Mouse (Mus musculus) ovary, adult 2 months (tissue): ENCODE measurements around the gene Gm4969. TPM values are rescaled to one million over a fixed set of nuclear protein-coding genes. Genes with fewer than 3 reads are reported as not detected.

ENCODE experiments used
- polyA plus RNA-seq: library from polyadenylated mRNA; depleted of rRNA; stranded (reverse); fragments of >200 nt; gene quantifications from 2 replicates; pipeline ENCODE4 v1.2.3, GENCODE M21; 2012; rRNA removed

The Gm4969 gene
- 0.26 and 0.76 TPM in 2 replicates for polyA plus RNA-seq

GRCm38 (mm10) chr7:19118028-19118771, at the start of gene Gm4969:
Gm4969 (minus strand) TSS chr7:19118368.

GRCm38 (mm10) chr7:19165656-19166423, 47.7 kb upstream of the Gm4969 start, which contains the start of gene Gipr:
Gipr (minus strand) TSS chr7:19166127.

DNA sequence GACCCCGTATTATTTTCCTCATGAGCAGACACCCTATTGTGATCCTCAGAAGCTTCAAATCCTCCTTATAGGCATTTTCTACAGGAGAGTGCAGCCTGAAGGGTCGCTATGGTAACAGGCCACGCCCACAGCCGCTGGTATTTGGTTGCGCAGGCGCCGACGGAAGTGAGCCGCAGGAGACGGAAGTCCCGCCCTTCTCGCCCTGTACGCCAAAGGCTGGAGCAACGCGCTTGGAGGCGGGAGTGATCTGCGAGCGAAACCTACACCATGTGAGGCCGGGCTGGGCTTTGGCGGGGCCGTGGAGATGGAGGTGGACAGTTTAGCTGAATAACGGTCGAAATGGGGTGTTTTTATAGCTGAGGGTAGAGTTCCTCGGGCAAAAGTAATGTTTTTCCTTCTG, 31.5 kb upstream of the Gm4969 start, which contains the start of gene Snrpd2:
TSS of gene Snrpd2 (plus strand) at position 97 of the 400 bp plus-strand sequence.

DNA sequence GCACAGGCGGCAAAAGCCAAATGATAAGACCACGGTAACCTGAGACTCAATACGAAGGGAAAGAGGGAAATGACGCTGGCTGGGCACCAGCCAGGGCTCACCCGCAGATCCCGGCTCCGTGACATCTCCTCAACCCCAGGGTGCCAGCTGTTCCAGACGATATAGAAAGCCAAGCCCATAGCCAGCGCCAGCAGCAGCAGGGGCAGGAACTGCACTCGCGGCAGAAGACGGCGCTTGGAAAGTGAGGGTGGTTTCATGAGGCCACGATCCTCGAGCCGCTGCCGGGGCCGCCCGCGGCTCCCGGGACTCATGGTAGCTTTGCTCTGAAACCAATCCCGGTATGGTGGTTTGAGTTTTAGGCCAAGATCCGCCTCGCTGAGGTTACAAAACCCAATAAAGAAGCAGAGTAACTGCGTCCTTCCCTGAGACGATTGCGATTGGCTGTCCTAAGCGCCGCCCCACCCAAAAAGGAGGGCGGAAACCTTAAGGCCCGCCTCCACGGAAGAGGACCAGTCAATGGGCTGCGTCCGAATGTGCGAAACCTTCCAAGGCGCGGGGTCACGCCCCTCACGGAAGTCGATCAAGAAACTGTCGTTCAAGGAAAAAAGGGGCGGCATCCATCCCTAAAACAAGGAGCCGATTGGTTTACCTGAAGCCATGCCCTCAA, 30.8 kb upstream of the Gm4969 start, which contains the start of gene Qpctl:
TSS of gene Qpctl (minus strand) at position 417 of the 667 bp plus-strand sequence.

GRCm38 (mm10) chr7:19119631-19120429, 1.7 kb upstream of the Gm4969 start, which contains the start of gene Fbxo46:
Fbxo46 (plus strand) TSS chr7:19119859.

GRCm38 (mm10) chr7:19094471-19094825, 23.7 kb downstream of the Gm4969 start, which contains the start of gene Six5:
Six5 (plus strand) TSS chr7:19094594.

DNA sequence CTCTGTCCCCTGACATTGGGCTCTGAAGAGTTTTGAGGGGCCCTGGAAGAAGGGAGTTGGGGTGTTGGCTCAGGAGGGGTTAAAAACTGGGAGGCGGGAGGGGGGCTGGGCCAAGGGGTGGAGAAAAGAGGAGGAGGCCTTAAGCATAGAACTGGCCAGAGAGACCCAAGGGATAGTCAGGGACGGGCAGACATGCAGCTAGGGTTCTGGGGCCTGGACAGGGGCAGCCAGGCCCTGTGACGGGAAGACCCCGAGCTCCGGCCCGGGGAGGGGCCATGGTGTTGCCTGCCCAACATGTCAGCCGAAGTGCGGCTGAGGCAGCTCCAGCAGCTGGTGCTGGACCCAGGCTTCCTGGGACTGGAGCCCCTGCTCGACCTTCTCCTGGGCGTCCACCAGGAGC, 34.5 kb downstream of the Gm4969 start, which contains the start of gene Dmpk:
TSS of gene Dmpk (plus strand) at position 149 of the 400 bp plus-strand sequence.

GRCm38 (mm10) chr7:19075723-19076585, 42.2 kb downstream of the Gm4969 start, which contains the start of gene Dmwd:
Dmwd (plus strand) TSS chr7:19076227.

DNA sequence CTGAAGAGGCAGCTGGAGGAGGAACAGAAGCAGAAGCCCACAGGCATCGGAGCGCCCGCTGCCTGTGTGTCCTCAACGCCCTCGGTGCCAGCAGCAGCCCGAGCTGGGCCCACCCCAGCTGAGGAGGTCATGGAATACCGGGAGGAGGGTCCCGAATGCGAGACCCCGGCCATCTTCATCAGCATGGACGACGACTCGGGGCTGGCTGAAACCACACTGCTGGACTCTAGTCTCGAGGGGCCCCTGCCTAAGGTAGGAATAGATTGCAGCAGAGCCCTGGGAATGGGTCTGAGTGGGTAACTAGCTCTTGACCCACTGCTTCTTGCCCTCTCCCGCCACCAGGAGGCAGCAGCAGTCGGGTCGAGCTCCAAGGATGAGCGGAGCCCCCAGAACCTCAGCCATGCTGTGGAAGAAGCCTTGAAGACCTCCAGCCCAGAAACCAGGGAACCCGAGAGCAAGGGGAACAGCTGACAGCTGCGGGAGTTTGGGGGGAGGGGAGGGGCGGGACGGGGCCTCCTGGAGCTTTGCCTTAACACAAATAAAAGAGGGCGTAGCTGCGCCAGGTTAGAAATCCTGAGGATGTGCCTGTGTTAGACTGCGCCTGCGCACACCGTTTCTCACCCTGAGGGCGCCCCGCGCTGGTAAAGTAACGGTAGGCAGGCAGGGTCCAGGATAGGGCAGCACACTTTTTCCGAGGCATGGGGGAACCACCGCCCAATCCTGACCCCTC, 64.0 kb downstream of the Gm4969 start, which contains the start of gene Rsph6a:
TSS of gene Rsph6a (plus strand) at position 644 of the 730 bp plus-strand sequence.

Other genes starting within 250 kb of the Gm4969 start
- gene Pglyrp1, start 247.0 kb downstream of the Gm4969 start, polyA plus RNA-seq = 69.1 and 85.2 TPM in 2 replicates
- gene Ccdc61, start 208.0 kb downstream of the Gm4969 start, polyA plus RNA-seq = 33.0 and 34.0 TPM in 2 replicates
- gene Nova2, start 192.5 kb downstream of the Gm4969 start, polyA plus RNA-seq = 1.1 and 1.2 TPM in 2 replicates
- 1.5 and 1.7 TPM in 2 replicates for gene Nanos2, start 131.0 kb downstream of the Gm4969 start, polyA plus RNA-seq
- 27.5 and 29.2 TPM in 2 replicates for gene Mypop, start 127.1 kb downstream of the Gm4969 start, polyA plus RNA-seq
- gene Irf2bp1, start 114.3 kb downstream of the Gm4969 start, polyA plus RNA-seq = 68.3 and 79.2 TPM in 2 replicates
- gene Foxa3, start 94.8 kb downstream of the Gm4969 start, polyA plus RNA-seq = 2.9 and 5.5 TPM in 2 replicates
- gene Sympk, start 94.0 kb downstream of the Gm4969 start, polyA plus RNA-seq = 143 and 147 TPM in 2 replicates
- gene Rsph6a, start 63.7 kb downstream of the Gm4969 start, polyA plus RNA-seq = 0.09 TPM in 1 of 2 replicates, not detected in the other
- 169 and 185 TPM in 2 replicates for gene Dmwd, start 42.1 kb downstream of the Gm4969 start, polyA plus RNA-seq
- gene Dmpk, start 34.5 kb downstream of the Gm4969 start, polyA plus RNA-seq = 478 and 584 TPM in 2 replicates
- gene Six5, start 23.8 kb downstream of the Gm4969 start, polyA plus RNA-seq = 117 and 130 TPM in 2 replicates
- gene Fbxo46, start 1.5 kb upstream of the Gm4969 start, polyA plus RNA-seq = 16.2 and 18.5 TPM in 2 replicates
- gene Qpctl, start 30.9 kb upstream of the Gm4969 start, polyA plus RNA-seq = 15.1 and 19.6 TPM in 2 replicates
- 49.6 and 49.8 TPM in 2 replicates for gene Snrpd2, start 31.4 kb upstream of the Gm4969 start, polyA plus RNA-seq
- gene Gipr, start 47.8 kb upstream of the Gm4969 start, polyA plus RNA-seq = 0.46 and 0.69 TPM in 2 replicates
- 84.0 and 89.9 TPM in 2 replicates for gene Eml2, start 58.1 kb upstream of the Gm4969 start, polyA plus RNA-seq
- gene Gpr4, start 94.2 kb upstream of the Gm4969 start, polyA plus RNA-seq = 11.0 and 12.7 TPM in 2 replicates
- gene Opa3, start 110.0 kb upstream of the Gm4969 start, polyA plus RNA-seq = 40.3 and 44.6 TPM in 2 replicates
- gene Vasp, start 153.4 kb upstream of the Gm4969 start, polyA plus RNA-seq = 197 and 215 TPM in 2 replicates
- 0.18 and 0.25 TPM in 2 replicates for gene Ppm1n, start 161.7 kb upstream of the Gm4969 start, polyA plus RNA-seq
- gene Rtn2, start 164.3 kb upstream of the Gm4969 start, polyA plus RNA-seq = 31.9 and 40.5 TPM in 2 replicates
- 5.1 and 10.1 TPM in 2 replicates for gene Fosb, start 191.7 kb upstream of the Gm4969 start, polyA plus RNA-seq
- 35.4 and 52.6 TPM in 2 replicates for gene Ercc1, start 226.4 kb upstream of the Gm4969 start, polyA plus RNA-seq
- 10.1 and 12.5 TPM in 2 replicates for gene Cd3eap, start 241.1 kb upstream of the Gm4969 start, polyA plus RNA-seq
- 19.9 and 21.5 TPM in 2 replicates for gene Ppp1r13l, start 241.4 kb upstream of the Gm4969 start, polyA plus RNA-seq